Mouse (Mus musculus) midbrain, embryonic 11.5 days (tissue): ENCODE results near the gene Lrrc49. TPM values are rescaled to one million over a fixed set of nuclear protein-coding genes. Genes with fewer than 3 reads are reported as not detected.
A peak's percentile ranks its signal among the peaks of the same experiment; 100 is the strongest.

Experiments used
- ATAC-seq: fragments of 200-750 bp; cut with Nextera tagmentation; 2 replicates; pipeline ENCODE4 v1.8.0; 2017; ENCODE audit warnings: moderate TSS enrichment, moderate library complexity; ENCODE audit not compliant: low FRiP score
- DNase-seq: peaks from one replicate; pipeline ENCODE4 v3.0.0; 2015; ENCODE audit warnings: low spot score; ENCODE audit errors: missing footprints
- H3K27ac ChIP-seq: fragments of 300-500 bp; sonication (generic); 2 replicates; pipeline ENCODE4 v1.5.1; 2014; ENCODE audit warnings: low read depth, low read length
- H3K27me3 ChIP-seq: fragments of 300-500 bp; sonication (generic); 2 replicates; pipeline ENCODE4 v1.6.1; 2014; ENCODE audit warnings: mild to moderate bottlenecking, low read length, moderate library complexity, mixed read lengths; ENCODE audit not compliant: control insufficient read depth, insufficient read depth
- H3K36me3 ChIP-seq: fragments of 300-500 bp; sonication (generic); 2 replicates; pipeline ENCODE4 v1.6.1; 2014; ENCODE audit warnings: mild to moderate bottlenecking, low read length, moderate library complexity, mixed read lengths; ENCODE audit not compliant: control insufficient read depth, insufficient read depth
- H3K4me1 ChIP-seq: fragments of 300-500 bp; sonication (generic); 2 replicates; pipeline ENCODE4 v1.6.1; 2014; ENCODE audit warnings: low read length; ENCODE audit not compliant: control insufficient read depth, insufficient read depth
- H3K4me2 ChIP-seq: fragments of 300-500 bp; sonication (generic); 2 replicates; pipeline ENCODE4 v1.6.1; 2014; ENCODE audit warnings: mild to moderate bottlenecking, moderate library complexity
- H3K4me3 ChIP-seq: fragments of 300-500 bp; sonication (generic); 2 replicates; pipeline ENCODE4 v1.5.1; 2014; ENCODE audit warnings: low read depth, low read length
- H3K9ac ChIP-seq: fragments of 300-500 bp; sonication (generic); 2 replicates; pipeline ENCODE4 v1.6.1; 2014; ENCODE audit warnings: low read length
- H3K9me3 ChIP-seq: fragments of 300-500 bp; sonication (generic); 2 replicates; pipeline ENCODE4 v1.6.1; 2016; ENCODE audit warnings: low read length; ENCODE audit not compliant: control insufficient read depth
- WGBS: fragments of 180-500 bp; shearing (Covaris S2); extraction: QIAGEN DNeasy Blood & Tissue Kit; methylation state at CpG from one replicate; pipeline ENCODE4 v1.1.7; 2014; 5-methylcytosine and 5-hydroxymethylcytosine counted together
- polyA plus RNA-seq: library from polyadenylated mRNA; unstranded; fragments of >200 nt; fragmentation: Nextera tagmentation; extraction: Ambion mirVana; gene quantifications from 2 replicates; pipeline ENCODE4 v1.2.1, GENCODE M21; 2014

Gene Lrrc49
- polyA plus RNA-seq, 1 experiment from 2014 or later = 51.6 TPM

- 72% methylated on average over 2 of the region's 2 CpGs for WGBS
- no peaks in the 10 kb centered on the region for H3K27me3 ChIP-seq
- H3K4me1 ChIP-seq = no peaks in the 10 kb centered on the region
- H3K27ac ChIP-seq = no peak overlapping the region
- no peak overlapping the region for H3K4me2 ChIP-seq
- no peak overlapping the region for H3K4me3 ChIP-seq
- ATAC-seq = no peak
- no peak overlapping the region for H3K9ac ChIP-seq
- H3K9me3 ChIP-seq = no peaks in the 10 kb centered on the region
- peaks cover 5% of the 10 kb centered on the region; the same call in 1 of the 2 replicates for H3K36me3 ChIP-seq
- peak; percentile 85 for DNase-seq
These were observed 88.5 kb downstream of the Lrrc49 start for GRCm38 (mm10) chr9:60599489-60599888.

- no peak for ATAC-seq
- Histone ChIP-seq H3K4me3 (no peak overlapping the region), H3K27ac (no peak overlapping the region), H3K27me3 (no peaks in the 10 kb centered on the region), H3K9ac (no peak overlapping the region), H3K36me3 (peaks cover 9% of the 10 kb centered on the region), H3K4me1 (no peaks in the 10 kb centered on the region), H3K4me2 (no peak overlapping the region), H3K9me3 (no peaks in the 10 kb centered on the region)
- 70% methylated on average over 7 of the region's 7 CpGs for WGBS
- DNase-seq = no peak
These were observed 92.6 kb downstream of the Lrrc49 start for GRCm38 (mm10) chr9:60595406-60595805.

GRCm38 (mm10) chr9:60592974-60593373 lies 95.0 kb downstream of the Lrrc49 start:
- H3K36me3 ChIP-seq = peaks cover 8% of the 10 kb centered on the region
- DNase-seq (no peak), ATAC-seq (no peak)
- no peaks in the 10 kb centered on the region for H3K27me3 ChIP-seq
- no peak overlapping the region for H3K4me2 ChIP-seq
- 89% methylated on average over 6 of the region's 6 CpGs for WGBS
- no peak overlapping the region for H3K4me3 ChIP-seq
- H3K27ac ChIP-seq = no peak overlapping the region
- H3K4me1 ChIP-seq = no peaks in the 10 kb centered on the region
- H3K9me3 ChIP-seq = no peaks in the 10 kb centered on the region
- H3K9ac ChIP-seq = no peak overlapping the region

- Histone ChIP-seq H3K27me3 (no peaks in the 10 kb centered on the region), H3K4me1 (no peaks in the 10 kb centered on the region), H3K9me3 (no peaks in the 10 kb centered on the region), H3K27ac (no peak overlapping the region), H3K36me3 (peaks cover 6% of the 10 kb centered on the region), H3K4me2 (no peak overlapping the region), H3K9ac (no peak overlapping the region), H3K4me3 (no peak overlapping the region)
- ATAC-seq = no peak
- 83% methylated on average over 5 of the region's 5 CpGs for WGBS
- no peak for DNase-seq
These were observed 95.6 kb downstream of the Lrrc49 start for GRCm38 (mm10) chr9:60592363-60592762.

- H3K9ac ChIP-seq = no peak overlapping the region
- H3K27ac ChIP-seq = no peak overlapping the region
- ATAC-seq = no peak
- 93% methylated on average over 8 of the region's 8 CpGs for WGBS
- DNase-seq = no peak
- no peaks in the 10 kb centered on the region for H3K27me3 ChIP-seq
- H3K4me2 ChIP-seq = no peak overlapping the region
- H3K4me1 ChIP-seq = no peaks in the 10 kb centered on the region
- no peak overlapping the region for H3K4me3 ChIP-seq
- no peaks in the 10 kb centered on the region for H3K9me3 ChIP-seq
- H3K36me3 ChIP-seq = peaks cover 15% of the 10 kb centered on the region
These were observed 96.9 kb downstream of the Lrrc49 start for GRCm38 (mm10) chr9:60590871-60591624.

- no peak for DNase-seq
- H3K36me3 ChIP-seq = peaks cover 18% of the 10 kb centered on the region
- 93% methylated on average over 10 of the region's 10 CpGs for WGBS
- no peaks in the 10 kb centered on the region for H3K4me1 ChIP-seq
- no peaks in the 10 kb centered on the region for H3K27me3 ChIP-seq
- no peak overlapping the region for H3K4me2 ChIP-seq
- no peak for ATAC-seq
- no peak overlapping the region for H3K27ac ChIP-seq
- no peak overlapping the region for H3K9ac ChIP-seq
- no peaks in the 10 kb centered on the region for H3K9me3 ChIP-seq
- H3K4me3 ChIP-seq = no peak overlapping the region
These were observed 99.0 kb downstream of the Lrrc49 start for GRCm38 (mm10) chr9:60588914-60589313.

- 80% methylated on average over 3 of the region's 3 CpGs for WGBS
- no peaks in the 10 kb centered on the region for H3K27me3 ChIP-seq
- no peaks in the 10 kb centered on the region for H3K9me3 ChIP-seq
- no peaks in the 10 kb centered on the region for H3K4me1 ChIP-seq
- H3K27ac ChIP-seq = no peak overlapping the region
- ATAC-seq = no peak
- DNase-seq = no peak
- H3K9ac ChIP-seq = no peak overlapping the region
- H3K4me3 ChIP-seq = no peak overlapping the region
- H3K4me2 ChIP-seq = no peak overlapping the region
- H3K36me3 ChIP-seq = peaks cover 14% of the 10 kb centered on the region
These were observed 101.0 kb downstream of the Lrrc49 start for GRCm38 (mm10) chr9:60586920-60587319.

GRCm38 (mm10) chr9:60585206-60585605 lies 102.8 kb downstream of the Lrrc49 start:
- Histone ChIP-seq H3K9me3 (no peaks in the 10 kb centered on the region), H3K4me2 (no peak overlapping the region), H3K4me3 (no peak overlapping the region), H3K9ac (no peak overlapping the region), H3K27me3 (no peaks in the 10 kb centered on the region), H3K27ac (no peak overlapping the region), H3K36me3 (peaks cover 11% of the 10 kb centered on the region; the same call in 1 of the 2 replicates), H3K4me1 (no peaks in the 10 kb centered on the region)
- ATAC-seq (no peak), DNase-seq (no peak)
- WGBS = 89% methylated on average over 5 of the region's 5 CpGs

GRCm38 (mm10) chr9:60582553-60582952 lies 105.4 kb downstream of the Lrrc49 start:
- DNase-seq (no peak), ATAC-seq (no peak)
- no peak overlapping the region for H3K4me2 ChIP-seq
- no peak overlapping the region for H3K27ac ChIP-seq
- H3K4me3 ChIP-seq = no peak overlapping the region
- H3K9ac ChIP-seq = no peak overlapping the region
- no peaks in the 10 kb centered on the region for H3K9me3 ChIP-seq
- H3K27me3 ChIP-seq = no peaks in the 10 kb centered on the region
- H3K4me1 ChIP-seq = no peaks in the 10 kb centered on the region
- H3K36me3 ChIP-seq = peaks cover 11% of the 10 kb centered on the region; the same call in 1 of the 2 replicates
- WGBS = 85% methylated on average over 7 of the region's 7 CpGs
